Mouse (Mus musculus) myocyte (in vitro differentiated cells): Measurements from ENCODE around the gene Zc3hav1. TPM values are rescaled to one million over a fixed set of nuclear protein-coding genes. Genes with fewer than 3 reads are reported as not detected.
"Not testable (repeated sequence)": the region's sequence is repeated elsewhere in the genome, so short reads cannot be mapped to it uniquely, and the experiment has no call there.

Experiments used
- H3K27me3 ChIP-seq: one replicate; pipeline ENCODE4 v1.6.1; 2011; ENCODE audit not compliant: control insufficient read depth, insufficient read depth, insufficient read length
- H3K36me3 ChIP-seq: one replicate; pipeline ENCODE4 v1.6.1; 2011; ENCODE audit not compliant: control insufficient read depth, insufficient read depth
- H3K4me2 ChIP-seq: one replicate; pipeline ENCODE4 v1.6.1; 2011; ENCODE audit warnings: low read depth, control low read depth
- H3K4me3 ChIP-seq: one replicate; pipeline ENCODE4 v1.5.1; 2011; ENCODE audit warnings: mild to moderate bottlenecking, control low read depth, moderate library complexity
- H3K79me2 ChIP-seq: one replicate; pipeline ENCODE4 v1.6.1; 2011; ENCODE audit not compliant: control insufficient read depth, insufficient read depth
- H3ac ChIP-seq: one replicate; pipeline ENCODE4 v1.6.1; 2011; ENCODE audit not compliant: control insufficient read depth, insufficient read length
- CEBPB ChIP-seq: IDR thresholded peaks from 2 replicates; pipeline ENCODE4 v1.6.1; 2011; ENCODE audit warnings: mild to moderate bottlenecking, moderate library complexity; ENCODE audit not compliant: poor library complexity, insufficient read depth, severe bottlenecking
- E2F4 ChIP-seq: IDR thresholded peaks from one replicate; pipeline ENCODE4 v1.6.1; 2011; ENCODE audit warnings: mild to moderate bottlenecking, control low read depth, moderate library complexity; ENCODE audit not compliant: insufficient read depth
- MAX ChIP-seq: IDR thresholded peaks from one replicate; pipeline ENCODE4 v1.6.1; 2011; ENCODE audit warnings: low read depth, mild to moderate bottlenecking, control low read depth
- MYOD1 ChIP-seq, 3 experiments: IDR thresholded peaks; one replicate each; pipeline ENCODE4 v1.6.1; 2011; ENCODE audit warnings: control low read depth in 2 of 3, low read depth in 2 of 3, mild to moderate bottlenecking in 2 of 3, moderate library complexity in 1 of 3; ENCODE audit not compliant: insufficient read length in 2 of 3, control insufficient read depth in 1 of 3
- MYOG ChIP-seq, 3 experiments: IDR thresholded peaks; one replicate each; pipeline ENCODE4 v1.6.1; 2011; ENCODE audit warnings: control low read depth in 2 of 3, low read depth in 2 of 3, mild to moderate bottlenecking in 2 of 3; ENCODE audit not compliant: insufficient read length in 2 of 3, control insufficient read depth in 1 of 3, insufficient read depth in 1 of 3
- POLR2A ChIP-seq: IDR thresholded peaks from one replicate; pipeline ENCODE4 v1.6.1; 2011; ENCODE audit warnings: low read depth, mild to moderate bottlenecking, control low read depth, moderate library complexity; ENCODE audit not compliant: insufficient read length
- POLR2AphosphoS2 ChIP-seq: IDR thresholded peaks from one replicate; pipeline ENCODE4 v1.6.1; 2011; ENCODE audit warnings: low read depth, control low read depth; ENCODE audit not compliant: insufficient read length
- REST ChIP-seq: IDR thresholded peaks from one replicate; pipeline ENCODE4 v1.6.1; 2011; ENCODE audit warnings: mild to moderate bottlenecking, control low read depth, moderate library complexity; ENCODE audit not compliant: insufficient read depth, insufficient read length
- SRF ChIP-seq: IDR thresholded peaks from one replicate; pipeline ENCODE4 v1.6.1; 2011; ENCODE audit warnings: low read depth; ENCODE audit not compliant: control insufficient read depth, insufficient read length
- TCF12 ChIP-seq: IDR thresholded peaks from one replicate; pipeline ENCODE4 v1.6.1; 2011; ENCODE audit warnings: mild to moderate bottlenecking, control low read depth; ENCODE audit not compliant: poor library complexity, insufficient read depth, severe bottlenecking
- TCF3 ChIP-seq: IDR thresholded peaks from one replicate; pipeline ENCODE4 v1.6.1; 2011; ENCODE audit warnings: low read depth, control low read depth; ENCODE audit not compliant: insufficient read length
- USF1 ChIP-seq: IDR thresholded peaks from one replicate; pipeline ENCODE4 v1.6.1; 2011; ENCODE audit warnings: low read depth, mild to moderate bottlenecking, control low read depth, moderate library complexity
- polyA plus RNA-seq: library from polyadenylated mRNA; unstranded; fragments of >200 nt; fragmentation: generic; extraction: Trizol; gene quantifications from one replicate; pipeline ENCODE4 v1.2.1, GENCODE M21; 2012; ENCODE audit warnings: missing spikeins

Gene Zc3hav1
- polyA plus RNA-seq, 1 experiment: 45.0 TPM

- H3K4me3 ChIP-seq: no peak overlapping the region
- TF ChIP-seq SRF (no peak), TCF12 (no peak), CEBPB (no peak), POLR2A (no peak), REST (no peak), TCF3 (no peak), E2F4 (no peak), POLR2AphosphoS2 (no peak), USF1 (no peak), MAX (no peak), MYOG (IDR thresholded peaks at IDR 0.05; ENCODE audit: control insufficient read depth in 1 of 3, insufficient read depth in 1 of 3, insufficient read length in 2 of 3, low read depth in 2 of 3) (no peak)
Measured at GRCm38 (mm10) chr6:38359736-38360499, 5.5 kb upstream of the Zc3hav1 start.

GRCm38 (mm10) chr6:38359044-38359735 is 4.8 kb upstream of the Zc3hav1 start:
- not testable (repeated sequence) for H3K4me3 ChIP-seq, H3K36me3 ChIP-seq, H3K4me2 ChIP-seq, H3ac ChIP-seq, H3K27me3 ChIP-seq, H3K79me2 ChIP-seq

More at GRCm38 (mm10) chr6:38359736-38360499, 5.5 kb upstream of the Zc3hav1 start:
- Histone ChIP-seq H3K79me2 (no peaks in the 10 kb centered on the region), H3ac (no peak overlapping the region), H3K27me3 (no peaks in the 10 kb centered on the region), H3K36me3 (no peaks in the 10 kb centered on the region), H3K4me2 (no peak overlapping the region)

DNA sequence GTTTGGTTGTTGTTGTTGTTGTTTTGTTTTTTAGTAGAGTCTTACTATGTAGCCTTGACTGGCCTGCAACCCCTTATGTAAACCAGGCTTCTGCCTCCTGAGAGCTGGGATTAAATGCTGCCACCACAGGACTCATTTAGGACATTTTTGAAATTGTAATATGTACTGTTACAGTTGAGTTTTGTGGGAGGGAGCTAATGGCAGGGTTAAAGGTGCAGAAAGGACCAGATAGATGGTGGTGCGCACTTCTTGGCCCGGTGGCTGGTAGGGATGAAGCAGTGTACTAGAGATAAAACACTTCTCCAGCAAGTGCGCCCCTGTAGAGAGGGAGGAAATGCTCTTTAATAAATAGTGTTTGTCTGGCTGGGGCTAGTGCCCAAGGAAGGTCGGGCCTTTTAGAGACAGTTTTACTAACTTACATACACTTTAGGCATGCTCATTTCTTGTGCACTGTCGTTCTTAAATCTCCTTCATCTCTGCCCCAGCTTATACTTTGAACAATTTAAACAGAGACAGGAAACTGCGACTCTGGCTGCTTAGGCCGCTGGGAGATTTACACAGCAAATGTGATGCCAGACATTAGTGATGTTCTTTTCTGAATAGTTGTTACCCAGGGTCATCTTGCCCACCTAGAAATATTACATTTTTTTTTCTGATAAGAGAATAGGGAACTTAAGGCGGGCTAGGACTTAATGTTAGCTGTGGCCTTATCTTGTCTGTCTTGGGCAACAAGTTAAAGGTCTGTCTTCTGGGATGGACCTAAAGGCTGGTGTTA is 4.0 kb upstream of the Zc3hav1 start:
- H3K4me3 ChIP-seq: no peak overlapping the region
- TF ChIP-seq TCF3 (no peak), E2F4 (no peak), POLR2A (no peak), REST (no peak), CEBPB (no peak), USF1 (no peak), MYOD1 (IDR thresholded peaks at IDR 0.05; ENCODE audit: control insufficient read depth in 1 of 3, insufficient read length in 2 of 3, low read depth in 2 of 3) (no peak), SRF (no peak), POLR2AphosphoS2 (no peak), MYOG (IDR thresholded peaks at IDR 0.05; ENCODE audit: control insufficient read depth in 1 of 3, insufficient read depth in 1 of 3, insufficient read length in 2 of 3, low read depth in 2 of 3) (no peak), TCF12 (no peak), MAX (no peak)

GRCm38 (mm10) chr6:38357603-38358252 is 3.3 kb upstream of the Zc3hav1 start:
- no peak overlapping the region for H3ac ChIP-seq
- H3K4me2 ChIP-seq: no peak overlapping the region
- TF ChIP-seq MYOG (IDR thresholded peaks at IDR 0.05; ENCODE audit: control insufficient read depth in 1 of 3, insufficient read depth in 1 of 3, insufficient read length in 2 of 3, low read depth in 2 of 3): no peak
- TF ChIP-seq POLR2AphosphoS2: no peak
- TF ChIP-seq E2F4: no peak
- no peak for TF ChIP-seq TCF3
- no peak for TF ChIP-seq USF1
- no peak for TF ChIP-seq MYOD1 (IDR thresholded peaks at IDR 0.05; ENCODE audit: control insufficient read depth in 1 of 3, insufficient read length in 2 of 3, low read depth in 2 of 3)
- TF ChIP-seq SRF: no peak
- TF ChIP-seq MAX: no peak
- TF ChIP-seq TCF12: no peak
- H3K79me2 ChIP-seq: peaks cover 12% of the 10 kb centered on the region
- H3K27me3 ChIP-seq: no peaks in the 10 kb centered on the region
- H3K4me3 ChIP-seq: no peak overlapping the region
- no peaks in the 10 kb centered on the region for H3K36me3 ChIP-seq

More for the DNA sequence above, 4.0 kb upstream of the Zc3hav1 start:
- H3K27me3 ChIP-seq: no peaks in the 10 kb centered on the region
- peaks cover 5% of the 10 kb centered on the region for H3K79me2 ChIP-seq
- H3ac ChIP-seq: no peak overlapping the region
- H3K36me3 ChIP-seq: no peaks in the 10 kb centered on the region
- no peak overlapping the region for H3K4me2 ChIP-seq

DNA sequence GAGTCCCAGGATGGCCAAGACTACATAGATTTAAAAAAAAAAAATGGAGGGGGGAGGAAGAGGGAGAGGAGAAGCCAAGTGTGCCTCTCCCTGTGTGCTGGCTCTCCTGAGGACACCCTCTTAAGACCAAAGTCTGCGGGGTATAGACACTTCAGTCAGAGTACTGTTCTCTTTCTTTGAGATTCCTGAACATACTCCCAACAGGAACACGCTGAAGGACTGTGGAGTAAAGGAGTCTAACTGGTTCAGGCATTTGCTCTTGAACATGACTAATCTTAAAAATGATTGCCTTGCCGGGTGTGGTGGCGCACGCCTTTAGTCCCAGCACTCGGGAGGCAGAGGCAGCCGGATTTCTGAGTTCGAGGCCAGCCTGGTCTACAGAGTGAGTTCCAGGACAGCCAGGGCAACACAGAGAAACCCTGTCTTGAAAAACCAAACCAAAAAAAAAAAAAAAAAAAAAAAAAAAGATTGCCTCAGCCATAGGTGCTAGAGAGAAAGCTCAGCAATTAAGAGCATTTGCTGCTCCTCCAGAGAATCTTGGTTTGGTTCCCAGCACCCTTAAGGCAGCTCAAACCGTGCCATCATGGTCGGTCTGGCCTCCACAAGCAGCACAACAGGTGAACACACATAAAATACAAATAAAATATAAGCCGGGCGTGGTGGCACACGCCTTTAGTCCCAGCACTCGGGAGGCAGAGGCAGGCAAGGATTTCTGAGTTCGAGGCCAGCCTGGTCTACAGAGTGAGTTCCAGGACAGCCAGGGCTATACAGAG is 2.4 kb upstream of the Zc3hav1 start:
- not testable (repeated sequence) for H3K36me3 ChIP-seq, H3K4me2 ChIP-seq, H3K4me3 ChIP-seq, H3K27me3 ChIP-seq, H3ac ChIP-seq
- H3K79me2 ChIP-seq: peaks cover 21% of the 10 kb centered on the region
